Comparison of ENCODE assay signal across 12 mouse cellular contexts in genomic region chr13:109356252-109356651, GRCm38 (mm10).
DNase-seq lines count a peak whose midpoint lies in the region; ATAC-seq and TF ChIP-seq lines count a peak whose summit lies in the region.
"Had no signal": no experiment of that assay in that cellular context is flagged by ENCODE, and none has a peak within 500 bp of the region (broad histone marks: within the 10 kb centered on the region; RNA-seq: fewer than 3 reads in every experiment).

No protein-coding gene starts in this region.

- ATAC-seq in frontal cortex, adult (ENCODE audit: low TSS enrichment): peak; percentile 77
- no peak for ATAC-seq in kidney, postnatal 0 days (replicated peaks; ENCODE audit: low FRiP score, low read depth)
- peak; percentile 46; the same call in 1 of the 2 replicates for ATAC-seq in lung, embryonic 15.5 days (ENCODE audit: borderline replicate concordance, extremely low read depth, low FRiP score, low TSS enrichment)
- ATAC-seq: forebrain, embryonic 14.5 days had no signal

- H3K4me1 ChIP-seq in kidney, postnatal 0 days (replicated peaks; ENCODE audit: insufficient read depth, low read length): no peaks in the 10 kb centered on the region
- H3K4me1 ChIP-seq in lung, embryonic 15.5 days: 0 out of 2 replicates have a peak, but pooled peaks cover 3% of the 10 kb centered on the region
- H3K4me1 ChIP-seq in cortical plate, adult 2 months (ENCODE audit: control insufficient read depth, insufficient read depth, low read length): peaks cover 3% of the 10 kb centered on the region

- H3K36me3 ChIP-seq in kidney, postnatal 0 days (ENCODE audit: insufficient read depth, low read length): no peaks in the 10 kb centered on the region
- H3K36me3 ChIP-seq in lung, embryonic 15.5 days: no peaks in the 10 kb centered on the region

- H3K9ac ChIP-seq in kidney, postnatal 0 days (ENCODE audit: low read depth, low read length): no peak overlapping the region
- no peak overlapping the region for H3K9ac ChIP-seq in lung, embryonic 15.5 days
- H3K9ac ChIP-seq: hindbrain, embryonic 14.5 days had no signal

- peak; percentile 73 for TF ChIP-seq CTCF in kidney, postnatal 0 days (IDR thresholded peaks at IDR 0.05; ENCODE audit: low read depth)
- peak; percentile 50; the same call in 1 of the 2 replicates for TF ChIP-seq CTCF in cortical plate, adult 2 months (IDR thresholded peaks at IDR 0.05; ENCODE audit: extremely low read depth, insufficient read depth, low read length)

- DNase-seq in frontal cortex, postnatal 14 days (ENCODE audit: low spot score in 2 of 2): no peak
- peak; percentile 44 for DNase-seq in kidney, postnatal 0 days (ENCODE audit: low spot score)
- no peak for DNase-seq in kidney, adult 11 months
- no peak for DNase-seq in lung, adult 18-20 months
- DNase-seq in thymus, postnatal 25 days: no peak
- DNase-seq: cerebellum, adult 11 months; right cerebral cortex, adult 18-20 months had no signal

- H3K9me3 ChIP-seq in kidney, postnatal 0 days (replicated peaks; ENCODE audit: low read length): no peaks in the 10 kb centered on the region
- H3K9me3 ChIP-seq in lung, embryonic 15.5 days: no peaks in the 10 kb centered on the region

- 79% methylated on average over 7 of the region's 7 CpGs for WGBS in kidney, postnatal 0 days
- WGBS in lung, embryonic 15.5 days: 75% methylated on average over 7 of the region's 7 CpGs

- no peaks in the 10 kb centered on the region for H3K27me3 ChIP-seq in kidney, postnatal 0 days (ENCODE audit: insufficient read depth, low read length)
- no peaks in the 10 kb centered on the region for H3K27me3 ChIP-seq in lung, embryonic 15.5 days

- H3K27ac ChIP-seq in kidney, postnatal 0 days: no peak overlapping the region
- H3K27ac ChIP-seq in lung, embryonic 15.5 days: no peak overlapping the region
- H3K27ac ChIP-seq in cortical plate, adult 2 months (ENCODE audit: insufficient read depth, low read length): no peak overlapping the region
- H3K27ac ChIP-seq: hindbrain, embryonic 14.5 days had no signal

- H3K4me2 ChIP-seq in kidney, postnatal 0 days (ENCODE audit: low read length): no peak overlapping the region
- no peak overlapping the region for H3K4me2 ChIP-seq in lung, embryonic 15.5 days
- H3K4me2 ChIP-seq: hindbrain, embryonic 14.5 days had no signal

- H3K4me3 ChIP-seq in kidney, postnatal 0 days (replicated peaks; ENCODE audit: low read depth, low read length): no peak overlapping the region
- H3K4me3 ChIP-seq in lung, embryonic 15.5 days: no peak overlapping the region
- no peak overlapping the region for H3K4me3 ChIP-seq in cortical plate, adult 2 months (ENCODE audit: insufficient read depth, low read length)

- no peak for TF ChIP-seq POLR2A in cortical plate, adult 2 months (IDR thresholded peaks at IDR 0.05; ENCODE audit: extremely low read depth, insufficient read depth, low read length)
